Mouse (Mus musculus) cortical plate, adult 2 months (tissue): ENCODE measurements around the gene Eme2. TPM values are rescaled to one million over a fixed set of nuclear protein-coding genes. Genes with fewer than 3 reads are reported as not detected.

Source experiments
- H3K27ac ChIP-seq: fragments of 200-500 bp; 2 replicates; pipeline ENCODE4 v1.5.1; 2012; ENCODE audit warnings: low read length, control low read depth, inconsistent platforms; ENCODE audit not compliant: insufficient read depth
- H3K4me1 ChIP-seq: fragments of 200-500 bp; 2 replicates; pipeline ENCODE4 v1.6.1; 2011; ENCODE audit warnings: low read length; ENCODE audit not compliant: control insufficient read depth, insufficient read depth
- H3K4me3 ChIP-seq: fragments of 200-500 bp; 2 replicates; pipeline ENCODE4 v1.5.1; 2011; ENCODE audit warnings: mild to moderate bottlenecking, low read length, control low read depth; ENCODE audit not compliant: insufficient read depth
- CTCF ChIP-seq: fragments of 200-500 bp; IDR thresholded peaks from 2 replicates; pipeline ENCODE4 v1.5.1; 2011; ENCODE audit warnings: mild to moderate bottlenecking, control low read depth, low read length; ENCODE audit not compliant: insufficient read depth; ENCODE audit errors: extremely low read depth
- POLR2A ChIP-seq: fragments of 200-500 bp; IDR thresholded peaks from 2 replicates; pipeline ENCODE4 v1.6.1; 2011; ENCODE audit warnings: mild to moderate bottlenecking, low read length, control low read depth; ENCODE audit not compliant: insufficient read depth; ENCODE audit errors: extremely low read depth
- polyA plus RNA-seq: library from polyadenylated mRNA; depleted of rRNA; stranded (reverse); fragments of >200 nt; gene quantifications from 2 replicates; pipeline ENCODE4 v1.2.3, GENCODE M21; 2012

The Eme2 gene
- polyA plus RNA-seq, 1 experiment: 62.4 TPM

GRCm38 (mm10) chr17:24897600-24897999, 2.7 kb upstream of the Eme2 start:
- peak; percentile 16; the same call in 1 of the 2 replicates for TF ChIP-seq POLR2A
- no peak for TF ChIP-seq CTCF
- H3K4me3 ChIP-seq: peak overlapping the region; percentile 80
- H3K27ac ChIP-seq: no peak overlapping the region
- peaks cover 5% of the 10 kb centered on the region; the same call in 1 of the 2 replicates for H3K4me1 ChIP-seq

GRCm38 (mm10) chr17:24896993-24897269, 2.0 kb upstream of the Eme2 start:
- Histone ChIP-seq H3K4me3 (peak overlapping the region; percentile 80), H3K4me1 (peaks cover 5% of the 10 kb centered on the region; the same call in 1 of the 2 replicates)
- TF ChIP-seq POLR2A (no peak), CTCF (no peak)

GRCm38 (mm10) chr17:24896241-24896992, 1.5 kb upstream of the Eme2 start, which contains the start of gene Nme3:
TSS of gene Nme3 (plus strand) at chr17:24896500.
- peak; percentile 58; the same call in 1 of the 2 replicates for TF ChIP-seq POLR2A
- TF ChIP-seq CTCF: no peak
- peaks cover 5% of the 10 kb centered on the region; the same call in 1 of the 2 replicates for H3K4me1 ChIP-seq

More at GRCm38 (mm10) chr17:24896993-24897269, 2.0 kb upstream of the Eme2 start:
- H3K27ac ChIP-seq: peak overlapping the region; percentile 85

GRCm38 (mm10) chr17:24895571-24896240, 819 bp upstream of the Eme2 start:
- peak overlapping the region; percentile 85 for H3K27ac ChIP-seq
- H3K4me1 ChIP-seq: peaks cover 5% of the 10 kb centered on the region; the same call in 1 of the 2 replicates
- H3K4me3 ChIP-seq: peak overlapping the region; percentile 80
- TF ChIP-seq POLR2A (no peak), CTCF (no peak)

More at GRCm38 (mm10) chr17:24896241-24896992, 1.5 kb upstream of the Eme2 start, which contains the start of gene Nme3:
- peak within 1 kb of the TSS; percentile 80 for H3K4me3 ChIP-seq
- H3K27ac ChIP-seq: peak within 1 kb of the TSS; percentile 85

GRCm38 (mm10) chr17:24894061-24894994, 559 bp downstream of the Eme2 start:
- peaks cover 4% of the 10 kb centered on the region; the same call in 1 of the 2 replicates for H3K4me1 ChIP-seq
- TF ChIP-seq CTCF (no peak), POLR2A (no peak)
- no peak overlapping the region for H3K27ac ChIP-seq
- H3K4me3 ChIP-seq: peak overlapping the region; percentile 80

- no peak overlapping the region for H3K27ac ChIP-seq
- no peak overlapping the region for H3K4me3 ChIP-seq
- TF ChIP-seq CTCF (no peak), POLR2A (0 out of 2 replicates have a peak, but pooled peaks have one; percentile 15)
- H3K4me1 ChIP-seq: peaks cover 4% of the 10 kb centered on the region; the same call in 1 of the 2 replicates
Observed at GRCm38 (mm10) chr17:24893276-24893675, 1.6 kb downstream of the Eme2 start.

GRCm38 (mm10) chr17:24892785-24893184, 2.1 kb downstream of the Eme2 start:
- H3K27ac ChIP-seq: no peak overlapping the region
- peaks cover 4% of the 10 kb centered on the region; the same call in 1 of the 2 replicates for H3K4me1 ChIP-seq
- TF ChIP-seq CTCF (no peak), POLR2A (no peak)
- H3K4me3 ChIP-seq: no peak overlapping the region

GRCm38 (mm10) chr17:24891321-24891720, 3.6 kb downstream of the Eme2 start:
- no peak for TF ChIP-seq CTCF
- no peak for TF ChIP-seq POLR2A
- H3K27ac ChIP-seq: no peak overlapping the region
- no peak overlapping the region for H3K4me3 ChIP-seq

More at GRCm38 (mm10) chr17:24891321-24891720, 3.6 kb downstream of the Eme2 start:
- H3K4me1 ChIP-seq: peaks cover 3% of the 10 kb centered on the region; the same call in 1 of the 2 replicates
